Mouse (Mus musculus) right cerebral cortex, postnatal 25 days (tissue): ENCODE data around the gene Dglucy.
"Not testable (repeated sequence)": the region's sequence is repeated elsewhere in the genome, so short reads cannot be mapped to it uniquely, and the experiment has no call there.

ENCODE experiments used
- DNase-seq: peaks from one replicate; pipeline ENCODE4 v3.0.0; 2022

The Dglucy gene

DNA sequence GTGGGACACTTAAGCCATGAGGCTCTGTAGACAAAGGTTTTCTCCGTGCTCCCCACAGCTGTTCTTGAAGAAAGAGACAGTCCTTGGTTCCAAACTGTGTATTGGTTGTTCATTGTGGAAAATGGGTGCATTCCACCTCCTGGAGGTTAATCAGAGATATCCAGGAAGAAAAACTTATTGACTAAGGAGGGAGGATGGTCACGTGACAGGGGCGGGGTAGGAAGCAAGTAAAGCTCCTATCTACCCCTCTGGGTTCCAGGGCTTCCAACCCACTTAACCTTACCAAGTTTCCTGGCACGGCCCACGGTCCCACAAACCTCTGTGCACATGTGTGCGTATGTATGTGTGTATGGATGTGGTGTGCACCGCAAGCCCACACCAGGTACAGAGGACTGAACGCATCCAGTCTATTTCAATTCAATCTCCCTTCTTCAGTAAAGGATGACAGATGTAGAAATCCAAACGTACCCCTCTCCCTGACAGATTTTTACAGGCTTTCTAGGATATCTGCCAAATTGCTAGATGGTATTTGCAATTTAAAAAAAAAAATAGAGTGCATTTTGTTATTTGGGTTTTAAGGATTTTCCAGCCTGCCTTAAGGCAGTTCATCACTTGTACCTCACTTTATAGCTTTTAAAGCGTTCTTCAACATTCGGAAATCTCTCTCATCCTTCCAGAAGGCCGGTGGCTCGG, 2.7 kb downstream of the Dglucy start:
- no peak for DNase-seq

DNA sequence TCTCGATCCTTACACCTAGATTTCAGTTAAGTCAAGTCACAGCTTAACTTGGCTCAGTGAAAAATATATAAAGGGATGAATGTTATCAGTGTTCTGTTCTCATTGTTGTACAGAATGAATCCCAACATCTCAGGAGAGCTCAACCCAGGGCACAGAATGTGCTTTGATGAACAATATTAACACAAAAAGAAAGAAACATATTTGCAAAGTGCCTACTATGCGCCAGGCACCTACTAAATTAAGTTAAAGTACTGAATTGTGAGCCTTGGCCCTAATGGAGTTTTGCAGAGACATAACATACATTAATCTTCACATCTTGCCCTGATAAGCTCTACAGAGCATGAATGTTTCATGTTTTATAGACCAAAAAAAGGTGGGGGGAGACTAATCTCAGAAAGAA, 5.3 kb downstream of the Dglucy start:
- no peak for DNase-seq

DNA sequence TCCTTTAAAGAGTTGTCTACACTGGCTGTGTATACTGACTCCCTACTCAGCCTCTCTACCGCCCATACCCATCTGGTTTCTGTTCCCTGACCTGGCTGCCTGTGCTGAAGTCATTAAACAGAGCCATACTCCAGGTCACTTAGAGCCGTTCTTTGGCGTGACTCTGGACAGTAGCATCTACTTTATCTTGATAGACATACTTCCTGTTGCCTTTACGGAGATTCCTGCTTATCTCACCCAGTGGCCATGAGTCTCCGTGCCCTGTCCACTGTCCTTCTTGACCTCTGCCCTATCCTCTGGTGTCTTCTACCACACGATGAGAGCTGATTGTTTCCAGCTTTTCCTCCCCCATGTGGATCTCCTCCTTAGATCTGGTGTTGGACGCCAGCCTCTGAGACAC, 6.5 kb downstream of the Dglucy start:
- DNase-seq, result no peak

DNA sequence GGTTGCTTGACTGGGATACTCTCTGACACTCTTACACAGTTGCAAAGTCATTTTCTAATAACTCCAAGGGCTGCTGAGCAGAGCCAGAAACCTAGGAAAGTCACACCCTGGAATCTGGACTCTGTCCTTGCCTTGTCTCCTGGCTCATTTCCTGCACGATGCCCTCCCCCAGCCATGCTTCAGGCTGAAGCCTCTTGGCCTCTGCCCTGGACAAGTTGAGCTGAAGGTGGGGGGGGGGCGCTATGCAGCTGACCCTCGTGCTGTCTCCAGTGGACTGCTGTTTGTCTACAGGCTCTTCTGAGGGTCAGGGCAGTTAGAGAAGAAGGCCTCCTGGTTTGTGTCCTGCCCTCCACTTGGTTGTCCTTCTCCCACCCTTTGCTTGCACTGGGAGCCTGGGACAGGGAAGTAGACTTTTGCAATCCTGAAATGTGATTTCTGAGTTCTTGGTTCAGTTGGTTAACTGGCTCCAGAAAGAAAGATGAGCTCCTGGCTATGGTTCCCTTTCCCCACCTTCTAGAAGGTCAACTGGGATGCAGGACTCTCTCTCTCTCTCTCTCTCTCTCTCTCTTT, 11.2 kb downstream of the Dglucy start:
- DNase-seq, result no peak

DNA sequence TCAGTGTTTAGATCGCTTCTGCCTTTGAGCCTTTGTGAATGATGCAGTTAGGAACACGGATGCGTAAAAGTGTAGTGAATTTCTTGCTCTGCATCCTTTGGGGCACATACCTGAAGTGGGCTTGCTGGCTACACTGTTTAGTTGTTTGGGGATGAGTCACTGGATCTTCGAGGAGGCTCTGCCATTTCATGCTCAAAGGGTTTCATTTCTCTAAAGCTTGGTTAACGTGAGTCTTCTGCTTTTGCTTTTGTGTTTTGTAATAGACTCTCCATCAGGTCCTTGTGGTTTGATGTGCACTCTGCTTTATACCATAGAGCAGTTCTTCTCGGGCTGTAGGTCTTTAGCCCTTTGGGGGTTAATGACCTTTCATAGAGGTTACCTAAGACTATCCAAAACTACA, 12.6 kb downstream of the Dglucy start:
- DNase-seq, result no peak

DNA sequence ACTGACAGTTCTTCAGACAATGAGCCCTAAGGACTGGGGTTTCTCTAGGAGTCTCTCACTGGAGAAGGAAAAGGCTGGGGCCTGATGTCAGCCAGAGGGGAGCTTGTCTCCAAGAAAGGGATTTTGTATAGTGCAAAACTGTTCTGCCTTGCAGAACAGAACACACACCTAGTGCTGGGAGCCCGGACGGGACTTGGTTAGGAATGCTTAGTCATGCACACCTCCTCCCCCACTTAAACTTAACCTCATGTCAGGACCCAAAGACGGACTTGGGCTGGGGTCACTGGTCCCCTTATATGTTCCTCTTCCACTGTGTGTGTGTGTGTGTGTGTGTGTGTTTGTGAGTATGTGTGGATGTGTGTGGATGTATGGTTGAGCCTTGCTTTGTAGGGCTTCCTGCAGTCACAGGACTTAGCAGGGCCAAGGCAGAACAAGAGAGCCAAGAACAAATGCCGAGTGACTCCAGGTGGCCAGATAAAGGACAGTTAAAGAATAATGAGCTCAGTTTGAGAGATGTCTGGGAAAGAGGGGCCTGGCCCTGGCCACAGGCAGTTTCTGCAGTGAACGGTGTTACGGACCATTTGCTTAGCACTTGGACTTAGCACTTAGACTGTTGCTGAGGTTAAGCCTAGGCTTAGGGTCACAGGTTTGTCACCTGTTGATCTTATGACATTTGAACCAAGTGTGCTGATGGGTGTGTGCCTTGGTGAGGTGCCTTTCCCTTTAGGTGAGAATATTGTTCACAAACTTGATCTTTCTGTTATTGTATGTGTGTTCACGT, 15.8 kb downstream of the Dglucy start:
- DNase-seq, result no peak

GRCm38 (mm10) chr12:100795390-100796036, 16.7 kb downstream of the Dglucy start:
- DNase-seq, result no peak

- not testable (repeated sequence) for DNase-seq
Observed at GRCm38 (mm10) chr12:100803391-100803790, 24.5 kb downstream of the Dglucy start.

- DNase-seq, result no peak
Observed at GRCm38 (mm10) chr12:100807280-100807679, 28.4 kb downstream of the Dglucy start.

DNA sequence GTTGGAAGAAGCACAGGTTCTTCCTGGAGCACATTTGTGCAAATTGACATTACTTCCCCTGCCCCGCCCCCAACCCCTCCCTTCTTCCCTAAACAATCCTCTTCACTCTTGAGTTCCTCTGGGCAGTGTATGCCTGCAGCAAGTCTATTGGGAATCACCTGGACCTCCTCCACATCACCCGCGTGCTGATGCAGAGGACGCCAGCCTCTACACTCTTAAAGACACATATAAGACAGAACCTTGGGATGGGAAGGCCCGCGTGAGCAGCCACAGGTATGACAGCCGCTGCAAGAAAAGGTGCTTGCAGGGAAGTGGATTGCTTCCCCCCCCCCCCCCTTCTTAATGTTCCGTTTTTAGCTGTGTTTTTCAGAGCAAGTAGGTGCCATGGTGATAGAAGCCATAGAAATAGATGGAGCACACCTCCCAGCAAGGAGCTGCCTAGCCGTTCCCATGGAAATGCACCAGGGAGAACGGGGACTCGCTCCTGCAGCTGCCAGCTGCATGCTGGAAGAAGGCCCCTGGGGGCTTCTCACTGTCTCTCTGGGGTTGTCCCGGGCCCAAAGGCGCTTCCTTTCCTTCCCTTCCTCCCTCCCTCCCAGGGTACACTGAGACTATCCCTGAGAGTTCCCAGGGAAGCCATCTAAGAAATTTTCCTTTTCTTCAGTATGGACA, 29.9 kb downstream of the Dglucy start:
- peak; percentile 54 for DNase-seq

GRCm38 (mm10) chr12:100810542-100810941, 31.7 kb downstream of the Dglucy start:
- no peak for DNase-seq

DNA sequence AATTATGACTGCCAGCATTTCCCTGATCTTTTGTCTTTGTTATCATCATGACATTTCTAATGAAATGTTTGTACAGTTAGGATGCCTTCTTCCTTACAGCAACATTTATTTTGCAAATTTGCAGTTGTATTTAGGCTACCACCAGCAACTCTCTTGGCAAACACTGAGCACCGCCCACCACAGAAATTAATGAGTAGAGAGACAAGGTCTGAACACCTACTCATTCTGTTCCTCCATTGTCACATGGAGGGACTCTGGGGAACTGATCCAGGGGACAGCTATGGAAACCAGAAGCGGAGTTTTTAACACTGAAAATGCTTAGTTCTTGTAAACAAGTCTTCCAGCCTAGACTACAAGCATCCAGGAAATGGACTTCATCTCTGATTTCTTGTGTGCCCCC, 35.0 kb downstream of the Dglucy start:
- no peak for DNase-seq

DNA sequence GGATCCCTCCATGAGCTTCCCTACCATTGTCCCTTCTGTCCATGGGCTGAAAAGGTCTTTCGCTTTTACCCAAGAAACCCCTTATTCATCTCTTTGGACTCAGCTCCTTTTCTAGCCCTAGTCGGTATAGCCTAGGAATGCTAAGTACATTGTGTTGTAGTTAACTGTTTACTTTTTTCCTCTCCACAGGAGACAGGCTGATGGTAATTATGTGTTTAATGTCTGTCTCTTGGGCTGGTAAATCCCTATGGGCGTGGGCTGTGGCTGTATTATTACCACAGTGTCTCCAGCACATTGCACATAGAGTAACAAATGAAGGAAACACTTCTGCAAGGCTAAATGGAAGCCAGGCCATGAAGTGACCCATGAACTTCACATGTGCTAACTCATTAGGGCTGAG, 35.8 kb downstream of the Dglucy start:
- DNase-seq, result no peak

GRCm38 (mm10) chr12:100816906-100817305, 38.0 kb downstream of the Dglucy start:
- DNase-seq, result no peak

- no peak for DNase-seq
Observed at GRCm38 (mm10) chr12:100819965-100820364, 41.1 kb downstream of the Dglucy start.

- no peak for DNase-seq
Observed at GRCm38 (mm10) chr12:100831021-100831420, 52.2 kb downstream of the Dglucy start.

DNA sequence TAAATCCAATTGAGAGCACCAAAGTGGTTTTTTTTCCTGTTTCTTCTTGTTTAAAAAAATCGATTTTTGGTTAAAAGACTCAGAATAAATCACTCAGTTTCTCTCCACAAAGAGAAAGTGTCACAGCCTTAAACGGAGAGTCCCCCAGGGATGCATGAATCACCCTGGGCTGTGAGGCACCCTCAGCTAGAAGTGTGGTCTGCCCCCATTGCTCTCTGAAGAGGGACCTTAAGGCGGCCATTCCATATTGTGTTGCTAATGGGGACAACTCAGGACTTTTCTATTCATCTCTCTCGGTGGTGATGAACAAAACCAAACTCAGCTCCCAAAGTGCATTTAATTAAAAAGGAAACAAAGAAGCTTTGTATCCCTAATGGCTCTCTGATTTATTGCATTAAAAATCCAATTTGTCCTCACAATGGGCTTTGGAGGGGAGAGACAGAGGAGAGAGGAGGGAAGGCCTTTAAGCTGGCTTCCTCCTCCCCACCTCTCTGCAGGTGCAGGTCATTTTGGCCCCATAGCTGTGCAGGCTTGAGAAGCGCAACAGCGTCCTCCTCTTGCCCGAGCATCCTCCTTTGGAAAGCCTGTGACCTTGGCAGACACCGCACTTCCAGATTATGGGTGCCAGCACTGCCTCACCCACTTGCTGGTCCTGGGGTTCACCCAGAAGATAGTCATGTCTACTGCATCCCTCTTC, 52.9 kb downstream of the Dglucy start:
- DNase-seq, result no peak

GRCm38 (mm10) chr12:100837208-100837607, 58.4 kb downstream of the Dglucy start:
- no peak for DNase-seq

GRCm38 (mm10) chr12:100839079-100839600, 60.3 kb downstream of the Dglucy start:
- no peak for DNase-seq

DNA sequence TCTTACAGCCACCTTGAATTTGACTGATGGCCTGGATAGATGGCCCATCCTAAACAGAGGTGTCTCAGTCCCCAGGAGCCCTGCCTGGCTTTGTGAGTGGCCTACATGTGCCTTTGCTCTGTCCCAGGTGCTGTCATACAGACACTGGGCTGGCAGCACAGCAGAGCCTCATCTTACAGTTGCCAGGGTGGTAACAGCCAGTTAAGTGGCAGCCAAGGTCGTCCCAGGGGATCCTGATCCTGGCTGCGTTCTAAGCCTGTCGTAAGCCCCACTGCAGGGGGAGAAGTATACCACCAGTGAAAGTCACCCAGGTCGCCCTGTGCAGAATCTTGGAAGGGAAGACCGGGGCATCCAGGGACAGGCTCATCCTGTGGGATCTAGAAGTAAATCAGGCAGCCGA, 61.1 kb downstream of the Dglucy start:
- no peak for DNase-seq

DNA sequence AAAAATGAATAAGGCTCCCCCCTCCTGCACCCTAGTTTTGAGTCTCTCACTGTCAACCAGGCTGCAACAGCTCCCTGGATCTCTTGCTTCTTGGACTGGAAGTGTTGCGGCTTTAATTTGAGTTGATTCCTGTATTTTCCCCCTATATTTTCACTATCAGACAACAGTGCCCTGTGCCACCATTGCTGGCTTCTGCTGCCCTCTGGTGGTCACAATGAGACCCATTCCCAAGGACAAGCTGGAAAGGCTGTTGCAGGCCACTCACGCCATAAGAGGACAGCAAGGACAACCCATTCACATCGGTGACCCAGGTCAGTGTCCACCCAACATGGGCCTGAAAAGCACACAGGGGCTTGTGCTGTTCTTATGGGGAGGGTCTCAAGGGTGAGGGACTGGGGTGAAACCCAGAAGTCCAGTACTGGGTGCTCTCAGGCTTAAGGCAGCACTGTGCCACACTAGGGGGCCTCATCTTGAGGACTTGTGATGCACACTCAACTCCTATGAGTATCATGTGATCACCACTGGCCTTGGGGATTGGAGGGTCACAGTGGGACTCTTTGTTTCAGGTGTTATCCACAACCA, 62.4 kb downstream of the Dglucy start:
- peak; percentile 70 for DNase-seq

DNA sequence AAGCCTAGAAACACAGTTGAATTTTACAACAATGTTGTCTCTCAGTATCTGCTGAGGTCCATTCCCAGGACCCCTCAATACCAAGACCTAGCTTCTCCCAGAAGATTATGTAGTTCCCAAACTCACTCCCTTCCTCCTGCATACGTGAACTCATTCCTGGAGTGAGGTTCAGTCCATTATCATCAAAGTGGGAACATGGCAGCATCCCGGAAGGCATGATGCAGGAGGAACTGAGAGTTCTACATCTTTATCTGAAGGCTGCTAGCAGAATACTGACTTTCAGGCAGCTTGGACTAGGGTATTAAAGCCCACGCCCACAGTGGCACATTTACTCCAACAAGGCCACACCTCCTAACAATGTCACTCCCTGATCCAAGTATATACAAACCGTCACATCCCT, 64.3 kb downstream of the Dglucy start:
- DNase-seq, result no peak
